Mouse (Mus musculus): ENCODE results near the gene Hepacam2. TPM values are rescaled to one million over a fixed set of nuclear protein-coding genes. Genes with fewer than 3 reads are reported as not detected.

Gene Hepacam2
- total RNA-seq (2023) = under 1 TPM; 0.33 to 0.44 TPM

DNA sequence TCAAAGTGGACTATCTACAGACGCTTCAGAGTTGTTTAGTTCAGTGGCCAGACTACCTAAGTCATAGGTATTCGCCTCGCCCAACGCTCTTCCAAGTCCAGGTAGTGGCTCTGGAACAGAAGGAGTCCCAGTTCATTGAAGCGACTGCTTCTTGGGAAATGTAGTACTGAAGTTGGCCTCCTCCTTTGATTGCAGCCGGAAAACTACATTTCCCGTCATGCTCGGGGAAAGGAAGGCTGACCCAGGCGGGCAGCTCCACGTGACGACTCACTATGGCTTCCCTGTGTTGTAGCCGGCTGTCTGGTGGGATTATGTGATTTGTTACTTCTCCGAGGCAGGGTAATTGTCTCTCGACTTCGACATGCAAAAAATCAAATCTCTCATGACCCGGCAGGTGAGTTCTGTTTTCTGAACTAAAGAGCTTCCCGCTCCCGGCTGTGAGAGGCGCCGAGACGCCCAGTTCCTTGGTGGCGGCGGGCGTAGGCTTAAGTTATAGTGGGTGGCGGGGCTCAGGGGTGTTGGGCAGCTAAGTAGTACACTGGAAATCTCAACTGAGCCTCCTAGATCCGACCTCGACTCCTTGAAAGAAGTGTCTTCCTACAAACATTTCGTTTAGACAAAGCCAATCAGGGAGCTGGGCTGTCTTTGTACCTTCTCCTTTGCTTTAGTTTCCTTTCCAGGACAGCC, at the start of gene Hepacam2, which contains the start of gene Vps50:
Gene Hepacam2 (minus strand): TSS at position 137 of the 687 bp plus-strand sequence.
Gene Vps50 (plus strand): TSS at position 221 of the 687 bp plus-strand sequence.

Other genes with a start within 250 kb of the Hepacam2 start
- gene Samd9l, start 98.7 kb downstream of the Hepacam2 start, total RNA-seq (2023) = 10 to 100 TPM; 96.9 to 97.7 TPM
- gene Vps50, start 84 bp upstream of the Hepacam2 start, total RNA-seq (2023) = 10 to 100 TPM; 10.4 to 11.4 TPM

Measured in neutrophil, adult 59 days (primary cell).